Mouse (Mus musculus): ENCODE data around the gene Tmem256.

DNA sequence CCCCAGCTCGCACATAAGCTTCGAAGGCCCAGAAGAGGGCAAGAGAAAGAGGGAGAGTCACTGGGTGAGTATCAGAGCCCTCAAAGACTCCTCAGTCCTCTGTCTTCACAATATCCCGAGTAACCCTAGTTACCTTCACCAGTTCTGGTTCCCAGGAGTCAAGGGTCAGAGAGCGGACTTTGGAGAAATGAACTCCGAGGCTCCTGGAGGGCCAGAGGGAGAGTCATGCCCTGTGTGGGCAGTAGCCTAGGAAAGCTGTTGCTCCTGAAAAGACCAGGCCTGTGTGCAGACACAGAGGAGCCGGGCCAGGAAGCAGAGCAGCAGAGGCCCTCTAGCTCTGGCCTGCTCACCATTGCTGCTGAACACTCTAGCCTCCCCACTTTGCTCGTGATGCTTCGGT is 46.3 kb downstream of the Tmem256 start:
- no peak for TF ChIP-seq POLR2A (IDR thresholded peaks at IDR 0.05; ENCODE audit: borderline replicate concordance, insufficient read depth, low read length)
- TF ChIP-seq CTCF (IDR thresholded peaks at IDR 0.05; ENCODE audit: borderline replicate concordance, insufficient read depth, low read depth, low read length): no peak
